Mouse (Mus musculus) gonadal fat pad, adult 2 months (tissue): ENCODE data around the gene Rasgrf2. TPM values are rescaled to one million over a fixed set of nuclear protein-coding genes. Genes with fewer than 3 reads are reported as not detected.

Source experiments
- DNase-seq: peaks from one replicate; pipeline ENCODE4 v3.0.0-alpha.2; 2012; ENCODE audit warnings: low read depth
- polyA plus RNA-seq: library from polyadenylated mRNA; depleted of rRNA; stranded (reverse); fragments of >200 nt; gene quantifications from 2 replicates; pipeline ENCODE4 v1.2.3, GENCODE M21; 2012

Rasgrf2 gene
- polyA plus RNA-seq, 1 experiment, result 10.3 TPM

DNA sequence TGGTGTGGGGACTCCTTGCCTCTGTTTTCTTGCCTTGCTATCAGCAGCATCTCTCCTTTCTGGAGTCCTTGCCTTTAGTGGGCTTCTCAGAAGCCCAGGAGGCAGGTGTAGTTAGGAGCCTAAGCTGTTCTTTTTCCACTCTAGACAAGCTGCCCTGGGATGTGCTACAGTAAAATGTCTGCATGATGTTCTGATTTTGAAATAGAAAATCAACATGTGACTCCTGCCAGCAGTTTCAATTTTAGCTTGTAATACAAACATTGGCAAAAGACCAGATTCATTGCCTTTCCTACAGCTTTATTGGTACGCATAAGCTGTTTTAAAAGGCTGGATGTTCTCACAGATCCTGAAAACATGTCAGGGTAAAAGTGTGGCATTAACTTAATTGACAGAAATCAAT lies 176.3 kb downstream of the Rasgrf2 start:
- no peak for DNase-seq

DNA sequence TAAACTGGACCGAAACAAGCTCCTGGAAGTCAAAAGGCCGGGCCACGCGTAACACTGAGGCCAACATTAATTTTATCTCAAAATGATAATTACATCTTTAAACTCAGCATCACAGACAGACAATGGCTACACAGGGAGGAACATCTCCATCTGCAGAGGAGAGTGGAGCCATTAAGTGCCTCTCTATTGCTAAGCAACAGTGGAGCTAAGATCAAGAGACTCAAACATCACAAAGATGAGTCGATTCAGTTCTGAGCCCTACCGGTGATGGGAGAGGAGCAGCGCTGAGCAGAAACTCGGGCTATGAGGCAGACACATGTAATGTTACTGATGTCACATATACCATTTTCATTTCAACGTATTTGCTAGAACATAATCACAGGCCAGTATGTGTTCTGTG lies 191.3 kb downstream of the Rasgrf2 start:
- DNase-seq, result no peak

DNA sequence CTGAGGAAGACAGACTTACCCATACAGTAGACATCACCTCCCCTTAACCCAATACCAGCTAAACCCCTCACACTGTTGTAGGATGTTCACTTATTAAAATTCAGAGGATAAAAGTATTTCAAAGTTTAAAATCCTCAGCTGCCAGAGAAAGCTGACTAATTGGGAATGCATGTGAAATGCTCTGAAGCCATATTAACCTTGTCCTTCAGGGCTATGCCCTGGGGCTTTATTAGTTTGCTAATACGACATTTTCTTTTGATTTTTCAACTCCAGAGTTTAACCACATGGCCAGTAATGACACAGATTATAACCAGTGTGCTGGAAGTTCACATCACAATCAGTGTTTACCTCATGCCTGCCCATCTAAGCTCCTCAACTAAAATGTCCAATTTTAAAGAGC lies 192.6 kb downstream of the Rasgrf2 start:
- DNase-seq, result no peak

DNA sequence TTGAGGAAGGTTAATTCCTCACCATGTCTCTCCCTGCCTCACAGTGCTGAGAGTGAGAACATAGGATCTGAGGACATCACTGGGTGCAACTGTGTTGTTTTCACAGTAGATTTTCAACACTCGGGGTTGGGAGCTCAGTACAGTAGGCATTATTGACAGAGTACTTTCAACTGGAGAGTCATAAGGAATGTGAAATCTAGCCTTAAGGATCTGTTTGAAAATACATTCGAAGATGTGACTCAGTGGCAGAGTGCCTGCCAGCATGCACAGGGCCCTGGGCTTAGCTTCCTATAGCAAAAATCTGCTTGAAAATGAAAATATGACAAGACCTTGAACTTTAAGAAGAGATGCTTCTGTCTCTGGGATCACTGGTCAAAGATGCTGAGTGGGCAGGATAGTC lies 194.2 kb downstream of the Rasgrf2 start:
- DNase-seq, result no peak

DNA sequence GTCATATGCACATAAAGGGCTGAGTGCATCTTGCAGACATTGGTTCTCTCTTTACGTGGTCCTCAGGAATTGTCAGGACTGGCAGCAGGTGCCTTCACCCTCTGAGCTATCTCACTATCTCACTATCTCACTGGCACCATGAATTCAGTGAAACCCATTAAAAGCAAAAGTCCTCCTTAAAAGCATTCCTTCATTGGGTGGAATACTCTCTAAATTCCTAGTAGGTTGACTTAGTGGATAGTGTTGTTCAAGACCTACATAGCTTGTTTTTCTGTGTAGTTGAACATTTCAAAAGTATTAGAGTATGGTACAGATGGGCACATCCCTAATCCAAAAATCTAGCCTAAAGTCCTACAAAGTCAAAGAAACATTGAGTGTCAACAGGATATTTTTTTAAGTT lies 199.3 kb downstream of the Rasgrf2 start:
- no peak for DNase-seq

DNA sequence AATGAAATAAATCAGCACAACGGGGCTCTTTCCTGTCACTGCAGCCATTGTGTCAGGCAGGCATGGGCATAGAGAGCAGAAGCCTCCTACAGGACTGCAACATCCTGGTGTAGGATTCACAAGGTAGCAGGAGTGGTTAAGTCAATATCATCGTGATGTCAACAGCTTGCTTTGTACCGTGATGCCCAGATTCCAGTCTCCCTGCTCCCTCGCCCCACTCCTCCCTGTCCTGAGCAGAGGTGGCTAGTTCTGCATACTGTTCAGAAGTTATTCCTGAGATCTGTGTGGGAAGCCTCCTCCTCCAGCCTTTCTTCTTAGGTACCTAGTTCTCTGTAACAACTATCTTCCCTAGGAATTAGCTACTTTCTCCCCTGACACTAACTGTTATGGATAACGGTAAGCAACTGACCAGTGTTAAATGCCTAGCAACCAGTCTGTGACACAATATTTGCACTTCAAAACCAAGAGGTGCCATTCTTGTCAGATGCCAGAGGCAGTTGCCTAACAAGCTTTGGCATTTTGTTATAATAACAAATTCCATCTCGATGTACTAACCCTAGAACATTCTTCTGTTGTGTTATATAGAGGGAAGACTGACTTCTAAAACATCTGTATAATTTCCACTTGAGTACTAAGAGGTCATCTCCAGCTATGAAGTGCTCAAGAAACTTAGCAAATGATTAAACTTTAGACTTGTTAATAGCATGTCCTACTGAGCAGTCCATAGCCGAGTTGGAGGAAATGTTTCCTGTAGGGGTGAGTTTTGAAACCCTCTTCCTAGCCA lies 201.3 kb downstream of the Rasgrf2 start:
- DNase-seq, result no peak

DNA sequence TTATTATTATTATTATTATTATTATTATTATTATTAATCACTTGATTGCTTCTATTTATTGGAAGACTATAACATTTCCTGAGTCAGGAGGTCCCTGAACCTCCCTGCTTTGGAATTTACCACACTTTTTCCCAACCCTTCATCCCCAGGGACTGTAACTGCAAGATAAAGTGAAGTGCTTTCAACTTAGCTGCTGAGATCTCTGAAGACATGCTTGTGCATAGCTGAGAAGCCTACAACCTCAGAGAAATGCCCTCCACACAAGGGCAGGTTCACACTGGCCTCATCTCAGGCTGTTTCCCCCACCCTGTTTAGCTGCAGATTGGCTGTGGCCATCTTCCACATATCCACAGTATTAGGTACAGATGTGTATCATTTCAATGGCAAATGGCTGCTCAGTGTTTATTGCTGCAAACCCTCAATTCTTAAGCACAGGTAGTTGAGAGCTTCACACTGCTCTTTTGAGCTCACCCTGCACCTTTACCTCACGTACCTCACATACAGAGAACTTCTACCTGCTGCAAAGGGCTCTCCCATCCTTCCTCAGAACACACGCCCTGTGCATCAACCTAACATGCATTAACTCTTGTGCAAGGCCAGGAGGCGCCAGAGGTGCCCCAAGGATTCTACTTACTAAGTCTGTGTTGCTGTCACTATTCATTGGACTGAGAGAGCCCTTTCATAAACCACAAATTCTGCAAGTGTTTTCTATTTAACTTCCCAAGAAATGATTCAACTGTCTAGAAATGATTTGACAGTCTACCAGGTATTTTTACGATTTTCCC lies 202.7 kb downstream of the Rasgrf2 start:
- DNase-seq, result no peak

DNA sequence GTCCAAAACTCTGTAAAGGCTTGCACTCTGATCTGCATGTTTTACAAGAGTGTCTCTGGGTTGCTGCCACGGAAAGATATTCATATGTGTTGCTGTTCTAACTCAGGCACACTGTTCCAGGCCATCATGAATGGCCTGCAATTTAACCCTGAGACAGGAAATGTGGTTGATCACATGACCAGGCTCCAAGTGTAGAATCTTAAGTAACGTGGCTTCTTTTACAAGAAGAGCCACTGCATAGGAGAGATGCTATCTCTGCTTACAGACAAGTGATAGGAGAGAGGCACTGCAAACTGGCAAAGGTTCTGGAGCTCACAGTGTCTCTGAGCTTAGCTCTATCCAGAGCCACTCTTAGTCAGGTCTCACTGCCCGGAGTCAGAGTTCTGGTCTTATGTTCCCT lies 210.4 kb downstream of the Rasgrf2 start:
- no peak for DNase-seq

DNA sequence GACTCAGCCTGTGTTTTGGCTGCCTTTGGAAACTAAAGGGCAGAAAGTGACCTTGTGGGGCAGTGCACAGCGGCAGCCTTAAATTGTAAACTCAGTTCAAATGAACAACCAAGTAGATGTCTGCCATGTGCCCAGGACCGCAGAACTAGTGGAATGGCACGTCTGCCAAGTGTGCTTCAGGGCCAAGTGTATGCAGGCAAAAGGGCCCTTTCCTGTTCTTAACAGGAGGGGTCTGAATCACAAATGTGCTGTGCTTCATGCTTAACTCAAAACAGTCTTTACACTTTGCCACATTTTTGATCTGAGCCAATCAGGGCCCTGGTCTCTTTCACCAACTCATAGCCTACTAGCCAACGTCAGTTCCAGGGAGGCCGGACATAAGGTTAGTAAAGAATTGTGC lies 212.7 kb downstream of the Rasgrf2 start:
- DNase-seq, result no peak

DNA sequence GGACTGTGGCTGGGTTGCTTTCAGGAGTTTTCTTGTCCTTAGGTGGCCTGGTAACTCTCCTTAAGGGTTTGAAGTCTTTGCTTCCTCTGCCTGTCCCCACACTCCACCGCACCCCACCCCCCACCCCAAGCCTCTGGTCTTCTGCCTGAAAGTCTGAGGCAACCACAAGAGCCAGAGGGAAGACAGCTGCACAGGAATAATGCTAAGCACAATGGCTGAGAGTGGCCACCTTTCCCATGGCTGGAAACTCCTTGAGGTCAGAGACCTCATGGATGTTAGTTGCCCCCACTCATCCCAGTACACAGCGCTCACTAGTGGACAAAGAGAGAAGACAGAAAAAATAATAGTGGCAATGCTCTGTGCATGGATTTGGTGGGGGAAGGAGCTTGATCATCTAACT lies 213.6 kb downstream of the Rasgrf2 start:
- no peak for DNase-seq

DNA sequence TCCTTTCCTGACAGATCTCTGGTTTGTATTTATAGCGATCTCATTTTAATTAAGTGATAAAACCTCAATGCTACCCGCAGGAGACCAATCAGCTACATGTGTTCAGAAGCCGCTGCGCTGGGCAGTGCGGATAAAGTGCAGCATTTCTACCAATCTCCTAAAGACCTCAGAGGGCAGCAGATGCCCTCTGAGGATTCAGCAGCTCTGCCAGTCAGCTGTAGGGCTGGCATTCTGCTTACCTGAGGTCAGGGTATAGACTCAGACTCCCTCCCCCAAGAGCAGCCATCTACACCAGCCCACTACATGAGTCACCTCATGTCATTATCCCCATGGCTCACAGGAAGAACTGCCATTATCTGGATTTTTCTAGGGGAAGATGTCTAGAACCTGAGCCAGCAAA lies 215.1 kb downstream of the Rasgrf2 start:
- no peak for DNase-seq

DNA sequence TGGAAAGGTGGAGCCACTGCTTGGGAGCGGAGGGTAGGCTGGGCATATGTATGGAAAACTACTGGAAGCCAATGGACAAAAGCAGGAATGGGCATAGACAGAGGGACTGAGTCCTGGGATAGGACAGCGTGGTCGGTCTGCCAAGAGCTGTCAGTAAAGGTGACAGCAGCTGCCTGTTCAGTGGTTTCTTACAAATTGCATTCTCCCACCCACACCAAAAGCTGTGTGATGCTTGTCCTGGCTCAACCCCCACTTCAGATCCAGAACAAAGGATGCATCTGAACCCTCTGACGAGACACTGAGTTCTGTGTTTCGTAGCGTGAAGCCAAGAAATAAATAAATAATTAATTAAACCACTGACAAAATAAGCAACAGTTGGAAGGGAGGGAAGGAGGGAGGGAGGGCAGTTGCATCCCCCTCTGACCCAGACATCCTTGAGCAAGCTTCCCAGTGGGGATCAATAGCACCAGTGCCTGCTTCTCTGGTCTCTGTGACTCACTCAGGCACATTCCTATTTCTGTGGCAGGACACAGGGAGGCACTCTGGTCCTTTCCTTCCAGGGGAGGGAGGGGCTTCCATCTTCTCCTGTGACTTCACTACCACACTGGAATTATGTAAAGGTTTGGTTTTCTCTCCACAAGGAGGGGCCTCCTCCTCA lies 215.7 kb downstream of the Rasgrf2 start:
- no peak for DNase-seq

DNA sequence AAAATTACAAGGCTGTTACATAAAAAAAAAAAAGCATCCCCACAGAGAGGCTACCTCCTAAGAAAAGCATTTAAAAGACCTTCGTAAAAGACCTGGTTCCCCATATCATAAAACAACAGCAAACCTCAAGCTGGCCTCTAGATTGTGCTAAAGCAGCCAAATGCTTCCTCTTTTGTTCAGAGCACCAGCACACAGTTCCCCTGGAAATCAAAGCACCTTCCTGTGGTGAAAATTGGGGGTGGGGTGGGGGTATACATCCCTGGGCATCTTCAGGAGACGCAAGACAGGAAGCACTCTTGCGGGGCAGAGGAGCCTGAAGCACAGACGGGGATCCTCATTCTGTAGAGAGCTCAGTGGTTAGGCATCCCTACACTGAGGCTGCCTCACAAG lies 216.3 kb downstream of the Rasgrf2 start:
- DNase-seq, result no peak

DNA sequence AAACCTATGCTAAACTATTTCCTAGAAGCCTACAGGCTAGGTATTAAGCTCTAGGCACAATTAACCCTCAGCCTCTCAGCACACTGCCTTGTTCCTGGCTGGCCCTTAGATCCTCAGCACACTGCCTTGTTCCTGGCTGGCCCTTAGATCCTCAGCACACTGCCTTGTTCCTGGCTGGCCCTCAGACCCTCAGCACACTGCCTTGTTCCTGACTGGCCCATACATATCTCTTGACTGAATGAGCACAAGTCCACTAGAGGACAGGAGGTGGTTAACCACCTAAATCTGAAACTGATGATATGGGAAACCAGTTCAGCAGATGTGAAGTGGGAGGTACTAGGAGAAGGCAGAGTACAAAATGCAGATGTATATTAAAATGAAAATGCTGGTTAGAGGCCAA lies 219.8 kb downstream of the Rasgrf2 start:
- no peak for DNase-seq

DNA sequence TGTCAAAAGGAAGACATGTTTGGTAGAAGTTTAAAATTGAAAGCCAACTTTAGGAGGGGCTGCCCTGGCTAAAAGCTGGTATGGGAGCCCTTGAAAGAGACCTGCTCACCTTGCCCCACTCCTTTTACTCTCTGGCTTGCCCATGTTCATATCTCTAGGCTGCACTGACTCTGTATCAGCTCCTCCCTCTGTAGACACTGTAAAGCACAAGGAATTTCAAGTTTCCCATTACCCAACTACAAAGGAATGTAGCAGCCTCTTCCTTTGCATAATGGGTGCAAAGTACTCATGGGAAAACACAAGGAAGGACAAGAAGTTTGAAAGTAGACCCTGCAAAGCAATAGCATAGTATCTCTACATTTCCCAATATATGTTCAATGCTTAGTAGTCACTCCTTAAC lies 220.2 kb downstream of the Rasgrf2 start:
- no peak for DNase-seq

DNA sequence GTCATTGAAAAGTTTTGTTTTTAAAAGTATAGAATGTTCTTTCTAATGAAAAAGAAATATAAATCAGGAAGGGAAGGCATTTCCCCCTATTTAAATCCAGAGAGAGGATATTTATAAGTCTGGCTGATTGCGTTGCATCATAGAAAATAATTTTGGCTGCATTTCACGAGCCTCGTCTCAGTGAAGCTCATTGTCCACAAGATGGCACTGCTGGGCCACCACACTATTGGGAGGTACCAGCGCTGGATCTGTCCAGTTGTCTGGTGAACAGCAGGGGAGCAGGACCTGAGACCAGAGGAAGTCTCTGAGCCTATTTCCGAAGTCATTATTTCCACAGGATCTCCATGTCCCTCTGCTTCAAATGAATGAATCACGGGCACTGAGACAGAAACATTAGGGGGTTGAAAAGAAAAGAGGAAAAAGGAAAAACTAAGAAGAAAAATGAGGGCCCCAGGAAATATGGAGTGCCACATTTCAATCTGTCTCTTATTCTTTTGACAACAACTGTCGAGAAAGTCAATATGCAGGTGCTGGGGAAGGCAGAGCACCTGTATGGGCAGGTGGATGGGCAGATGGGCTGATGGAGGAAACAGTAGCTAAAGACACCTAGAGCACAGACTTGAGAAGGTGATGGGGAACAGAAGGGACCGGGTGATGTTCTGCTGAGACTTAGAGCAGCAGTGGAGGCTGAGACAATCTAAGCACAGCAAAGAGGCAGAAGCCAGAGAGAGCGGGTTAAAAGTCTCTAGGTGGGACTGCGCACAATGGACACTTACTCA lies 223.1 kb downstream of the Rasgrf2 start:
- no peak for DNase-seq

DNA sequence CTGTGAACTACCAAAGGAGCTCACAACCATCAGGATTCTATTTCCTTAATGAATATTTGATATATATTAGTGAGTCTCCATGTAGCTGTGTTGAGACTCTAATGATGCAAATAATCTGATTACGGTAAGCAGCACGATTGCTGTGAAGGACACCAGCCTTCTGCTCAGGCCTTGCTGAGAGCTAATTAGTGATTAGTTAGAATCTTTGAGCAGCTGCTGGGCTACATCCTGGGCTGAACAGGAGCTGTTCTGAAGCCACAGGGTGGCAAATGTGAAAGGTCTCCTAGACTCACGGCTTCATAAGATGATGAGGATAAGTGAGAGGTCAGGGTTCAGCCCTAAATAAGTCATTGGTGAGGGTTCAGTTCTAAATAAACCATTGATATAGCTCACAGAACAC lies 225.1 kb downstream of the Rasgrf2 start:
- DNase-seq, result no peak

DNA sequence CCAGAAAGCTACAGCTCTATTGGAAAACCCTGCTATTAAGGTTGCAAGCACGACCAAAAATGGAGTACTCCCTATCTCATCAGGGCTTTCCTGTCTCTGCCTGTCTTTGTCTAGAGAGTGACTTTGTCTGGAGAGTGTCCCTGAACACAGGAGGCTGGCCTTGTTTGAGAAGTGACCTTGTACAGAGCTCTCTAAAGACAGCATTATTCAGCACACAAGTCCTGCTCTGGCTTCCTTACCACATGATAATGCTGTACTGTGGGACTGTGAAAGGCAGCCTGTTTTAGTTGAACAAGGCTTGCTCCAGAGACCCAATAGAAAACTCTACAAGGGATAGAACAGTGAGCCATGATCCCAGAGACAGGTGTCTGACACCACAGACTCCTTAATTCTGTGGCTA lies 235.0 kb downstream of the Rasgrf2 start:
- DNase-seq, result no peak

DNA sequence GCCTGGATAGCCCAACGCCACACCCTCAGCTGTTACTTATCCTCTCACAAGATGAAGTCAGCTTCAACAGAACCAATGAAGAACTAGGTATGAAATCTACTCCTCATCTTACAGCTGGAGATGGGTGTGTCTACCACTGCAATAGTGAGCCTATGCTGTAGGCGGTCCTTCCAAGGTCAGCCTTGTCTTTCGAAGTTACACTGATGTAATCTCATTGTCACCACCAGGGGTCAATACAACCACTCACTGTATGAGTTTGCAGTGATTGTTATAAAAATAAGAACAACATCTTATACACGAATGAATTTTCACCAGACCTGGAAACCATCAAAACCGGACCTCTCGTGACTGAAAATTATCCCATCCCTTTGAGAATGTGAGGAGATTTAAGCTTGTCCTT lies 238.3 kb downstream of the Rasgrf2 start:
- DNase-seq, result no peak

DNA sequence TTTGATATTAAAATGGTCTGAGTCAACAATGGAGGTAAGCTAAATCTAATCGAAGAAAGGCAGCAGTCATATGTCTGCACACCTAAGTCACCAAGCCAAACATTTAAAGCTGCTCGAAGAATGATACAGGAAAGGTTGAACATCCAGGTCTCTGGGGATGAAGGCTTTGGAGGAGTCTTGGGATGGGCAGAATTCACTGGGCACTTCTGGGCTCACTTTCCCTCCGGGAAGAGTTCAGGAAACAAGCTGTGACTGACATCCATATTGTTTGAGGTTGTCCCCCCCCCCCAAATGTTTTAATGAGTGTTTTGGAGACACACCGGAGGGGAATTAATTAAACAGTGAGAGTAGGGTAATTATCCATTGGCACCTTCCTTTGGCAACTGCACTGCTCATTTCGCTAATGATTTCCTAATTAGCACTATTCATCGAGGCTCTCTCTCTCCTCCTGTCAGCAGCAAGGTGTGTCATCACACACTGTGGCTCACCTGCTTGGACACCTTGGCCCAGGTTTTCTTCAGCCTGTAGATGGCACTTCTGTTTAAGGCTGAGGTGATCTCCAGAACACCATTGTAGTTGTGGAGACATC lies 241.3 kb downstream of the Rasgrf2 start:
- DNase-seq, result no peak

DNA sequence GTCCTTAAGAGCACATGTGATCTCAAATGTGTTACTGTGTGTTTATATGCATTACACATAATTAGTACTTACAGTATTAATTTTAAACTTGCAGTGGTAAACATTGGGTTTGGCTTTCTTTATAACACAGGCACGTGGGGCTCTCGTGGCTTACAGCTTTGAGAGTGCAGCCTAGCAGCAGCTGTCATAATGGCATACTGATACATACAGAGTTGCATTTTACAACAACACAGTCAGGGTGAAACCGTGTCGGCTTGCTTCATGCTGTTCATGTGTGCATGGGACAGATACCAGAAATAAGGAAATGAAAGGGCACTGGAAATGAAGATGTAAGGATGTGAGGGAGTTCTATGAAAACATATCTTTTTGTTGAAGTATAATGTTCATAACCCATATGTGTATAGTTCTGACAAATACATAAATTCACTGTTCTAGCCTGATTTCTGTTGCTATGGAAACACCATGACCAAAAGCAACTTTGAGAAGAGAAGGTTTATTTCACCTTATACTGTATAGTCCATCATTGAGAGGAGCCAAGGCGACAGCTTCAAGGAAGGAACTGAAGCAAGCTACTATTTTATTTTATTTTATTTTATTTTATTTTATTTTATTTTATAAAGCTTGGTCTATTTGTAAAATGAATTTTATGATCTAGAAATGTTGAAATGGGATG lies 246.6 kb downstream of the Rasgrf2 start:
- no peak for DNase-seq
